Mouse (Mus musculus): Measurements from ENCODE around the gene Ncor2. TPM values are rescaled to one million over a fixed set of nuclear protein-coding genes. Genes with fewer than 3 reads are reported as not detected.

Gene Ncor2
- polyA plus RNA-seq, 1 experiment from 2014 or later = 14.9 TPM

DNA sequence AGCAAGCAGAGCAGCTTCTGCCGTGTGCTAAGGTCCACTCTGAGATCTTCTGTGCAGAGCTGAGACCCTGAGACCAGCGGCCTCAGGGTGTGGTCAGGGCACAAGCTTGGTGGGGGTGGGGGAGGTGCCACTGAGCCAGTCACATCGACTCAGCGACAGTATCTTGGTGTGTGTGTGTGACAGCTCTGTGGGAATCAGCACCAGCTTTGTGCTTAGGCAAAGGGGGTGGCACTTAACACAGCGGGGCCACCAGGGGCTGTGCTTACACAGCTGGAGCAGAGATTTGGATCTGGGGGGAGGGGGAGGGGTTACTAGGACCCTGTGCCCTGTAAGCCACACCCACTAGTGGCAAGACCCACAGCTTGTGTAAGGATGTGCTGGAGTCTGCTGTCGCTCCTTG is 75.6 kb downstream of the Ncor2 start:
- peaks cover 41% of the 10 kb centered on the region for H3K4me1 ChIP-seq (replicated peaks)
- no peak overlapping the region for H3K4me3 ChIP-seq
- H3K9ac ChIP-seq = no peak overlapping the region
- peaks cover 44% of the 10 kb centered on the region for H3K36me3 ChIP-seq
- no peaks in the 10 kb centered on the region for H3K27me3 ChIP-seq
- no peaks in the 10 kb centered on the region for H3K9me3 ChIP-seq (replicated peaks)
- peak overlapping the region; percentile 43 for H3K27ac ChIP-seq
- 0 out of 2 replicates have a peak, but pooled peaks have one; percentile 6 for ATAC-seq (replicated peaks; ENCODE audit: insufficient number of reproducible peaks, insufficient read depth, low FRiP score, low read depth)
- WGBS = 20% methylated on average over 6 of the region's 6 CpGs
- H3K4me2 ChIP-seq = no peak overlapping the region

DNA sequence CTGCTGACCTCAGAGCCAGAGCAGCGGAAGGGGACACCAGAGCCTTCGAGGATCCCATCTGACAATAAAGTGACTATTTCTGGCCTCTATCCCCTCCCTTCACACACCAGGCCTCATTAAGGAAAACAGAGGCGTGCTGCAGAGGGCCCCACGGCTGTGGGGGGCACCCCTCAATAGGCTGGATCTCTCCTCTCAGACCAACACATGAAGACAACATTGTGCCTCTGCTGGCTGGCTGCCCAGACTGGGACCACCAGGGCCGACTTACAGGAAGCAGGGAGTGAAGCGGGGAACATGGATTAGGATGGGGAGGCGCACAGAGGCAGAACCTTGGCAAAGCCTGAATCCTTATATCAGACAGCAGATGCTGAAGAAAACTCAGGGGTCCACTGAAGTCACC is 76.1 kb downstream of the Ncor2 start:
- no peaks in the 10 kb centered on the region for H3K27me3 ChIP-seq
- ATAC-seq (replicated peaks; ENCODE audit: insufficient number of reproducible peaks, insufficient read depth, low FRiP score, low read depth) = peak; percentile 15; the same call in 1 of the 2 replicates
- H3K4me1 ChIP-seq (replicated peaks) = peaks cover 41% of the 10 kb centered on the region
- H3K9me3 ChIP-seq (replicated peaks) = no peaks in the 10 kb centered on the region
- H3K36me3 ChIP-seq = peaks cover 39% of the 10 kb centered on the region; the same call in 1 of the 2 replicates
- no peak overlapping the region for H3K9ac ChIP-seq
- H3K4me3 ChIP-seq = no peak overlapping the region
- WGBS = 26% methylated on average over 7 of the region's 7 CpGs
- no peak overlapping the region for H3K4me2 ChIP-seq
- peak overlapping the region; percentile 43 for H3K27ac ChIP-seq

DNA sequence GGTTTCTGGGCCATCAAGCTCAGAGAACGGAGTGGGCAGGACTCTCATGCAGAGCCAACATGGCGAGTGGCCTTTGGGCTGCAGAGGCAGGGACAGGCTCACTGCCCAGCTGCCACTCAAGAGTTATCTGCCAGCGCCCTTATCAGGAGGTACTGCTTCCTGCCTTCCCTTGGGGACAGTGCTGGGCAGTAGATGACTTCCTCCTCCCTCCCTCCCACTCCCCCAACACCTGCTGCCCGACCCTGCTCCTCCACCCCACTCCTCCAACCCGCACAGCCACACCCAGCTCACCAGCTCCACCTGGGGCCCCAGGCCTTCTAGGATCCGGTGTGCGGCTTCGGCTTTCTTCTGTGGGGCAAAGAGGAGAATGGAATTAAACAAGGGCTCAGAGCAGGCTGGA is 76.7 kb downstream of the Ncor2 start:
- Histone ChIP-seq H3K4me2 (no peak overlapping the region), H3K9ac (no peak overlapping the region), H3K36me3 (peaks cover 40% of the 10 kb centered on the region)

DNA sequence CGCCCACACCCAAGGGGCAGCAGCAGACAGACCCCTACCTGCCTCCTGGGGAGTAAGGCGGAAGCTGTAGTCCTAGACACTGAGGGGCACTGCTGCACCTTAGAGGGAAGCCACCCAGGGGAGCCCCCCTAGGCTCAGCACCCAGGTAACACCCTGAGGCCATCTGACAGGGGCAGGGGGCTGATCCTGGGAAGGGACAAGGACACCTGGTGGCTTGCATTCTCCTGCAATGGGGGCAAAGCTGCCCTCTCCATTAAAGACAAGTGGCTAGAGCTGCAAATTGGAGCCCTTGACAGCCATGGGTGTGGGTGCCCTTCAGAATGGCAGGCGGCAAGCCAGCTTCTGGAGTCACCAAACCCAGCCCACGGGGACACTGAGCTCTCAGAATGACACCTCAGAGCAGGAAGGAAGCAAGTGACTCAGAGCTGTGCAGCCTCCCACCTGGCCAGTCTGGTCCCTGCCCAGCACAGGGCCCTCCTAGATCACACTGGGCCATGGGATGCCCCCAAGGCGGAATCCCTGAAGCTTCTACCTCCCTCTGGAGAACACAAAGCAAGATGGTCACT is 79.2 kb downstream of the Ncor2 start:
- no peak overlapping the region for H3K9ac ChIP-seq
- H3K36me3 ChIP-seq = peaks cover 32% of the 10 kb centered on the region
- H3K27me3 ChIP-seq = no peaks in the 10 kb centered on the region
- WGBS = 86% methylated on average over 5 of the region's 5 CpGs
- H3K4me1 ChIP-seq (replicated peaks) = peaks cover 51% of the 10 kb centered on the region
- H3K27ac ChIP-seq = no peak overlapping the region
- no peak overlapping the region for H3K4me2 ChIP-seq
- no peak overlapping the region for H3K4me3 ChIP-seq
- ATAC-seq (replicated peaks; ENCODE audit: insufficient number of reproducible peaks, insufficient read depth, low FRiP score, low read depth) = no peak
- no peaks in the 10 kb centered on the region for H3K9me3 ChIP-seq (replicated peaks)

More for the DNA sequence above, 76.7 kb downstream of the Ncor2 start:
- ATAC-seq (replicated peaks; ENCODE audit: insufficient number of reproducible peaks, insufficient read depth, low FRiP score, low read depth) = no peak
- Histone ChIP-seq H3K4me1 (replicated peaks) (peaks cover 39% of the 10 kb centered on the region), H3K27ac (peak overlapping the region; percentile 43), H3K9me3 (replicated peaks) (no peaks in the 10 kb centered on the region), H3K4me3 (no peak overlapping the region), H3K27me3 (no peaks in the 10 kb centered on the region)
- 44% methylated on average over 8 of the region's 8 CpGs for WGBS

DNA sequence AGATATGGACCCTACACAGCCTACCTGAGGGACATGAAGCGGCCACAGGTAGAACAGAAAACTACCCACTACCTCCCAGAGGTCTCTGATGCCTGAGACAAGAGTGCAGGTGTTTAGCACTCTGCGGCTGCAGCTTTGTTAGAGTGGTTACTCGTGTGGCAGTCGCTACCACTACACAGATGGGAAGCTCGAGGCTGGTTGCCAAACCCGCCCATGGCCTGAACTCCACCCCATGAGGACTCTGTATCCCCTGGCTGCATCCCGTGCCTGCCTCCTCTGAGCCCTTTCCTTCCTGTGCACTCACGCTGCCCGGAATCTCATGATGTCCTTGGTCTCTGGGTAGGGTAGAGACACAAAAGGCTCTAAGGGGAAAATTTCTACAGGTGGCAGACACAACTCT is 80.3 kb downstream of the Ncor2 start:
- Histone ChIP-seq H3K36me3 (peaks cover 28% of the 10 kb centered on the region), H3K27me3 (no peaks in the 10 kb centered on the region), H3K9me3 (replicated peaks) (no peaks in the 10 kb centered on the region), H3K9ac (no peak overlapping the region), H3K4me3 (no peak overlapping the region), H3K4me1 (replicated peaks) (peaks cover 52% of the 10 kb centered on the region), H3K27ac (no peak overlapping the region), H3K4me2 (no peak overlapping the region)
- 86% methylated on average over 9 of the region's 9 CpGs for WGBS
- ATAC-seq (replicated peaks; ENCODE audit: insufficient number of reproducible peaks, insufficient read depth, low FRiP score, low read depth) = no peak

DNA sequence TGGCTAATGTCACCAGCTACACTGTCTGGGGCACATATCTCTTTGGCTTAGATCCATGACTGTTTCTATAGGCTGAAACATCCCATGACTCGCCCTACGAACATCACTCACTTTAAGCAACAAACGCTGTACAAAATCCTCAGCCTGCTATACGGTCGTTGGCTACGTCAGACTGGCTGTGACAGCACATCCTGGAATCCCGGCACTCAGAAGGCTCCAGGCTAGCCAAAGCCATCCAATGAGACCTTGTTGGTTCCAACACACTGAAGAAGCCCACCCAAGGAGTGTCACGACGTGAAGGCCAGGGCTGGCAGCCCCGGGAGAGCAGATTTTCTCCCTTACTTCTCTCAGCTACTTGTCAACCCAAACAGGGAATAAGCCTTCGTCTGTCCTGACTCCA is 82.7 kb downstream of the Ncor2 start:
- no peak for ATAC-seq (replicated peaks; ENCODE audit: insufficient number of reproducible peaks, insufficient read depth, low FRiP score, low read depth)
- Histone ChIP-seq H3K9me3 (replicated peaks) (no peaks in the 10 kb centered on the region), H3K27me3 (no peaks in the 10 kb centered on the region), H3K36me3 (peaks cover 26% of the 10 kb centered on the region), H3K9ac (no peak overlapping the region), H3K4me1 (replicated peaks) (peaks cover 38% of the 10 kb centered on the region), H3K4me2 (no peak overlapping the region), H3K4me3 (no peak overlapping the region), H3K27ac (peak overlapping the region; percentile 44)
- 64% methylated on average over 11 of the region's 11 CpGs for WGBS

DNA sequence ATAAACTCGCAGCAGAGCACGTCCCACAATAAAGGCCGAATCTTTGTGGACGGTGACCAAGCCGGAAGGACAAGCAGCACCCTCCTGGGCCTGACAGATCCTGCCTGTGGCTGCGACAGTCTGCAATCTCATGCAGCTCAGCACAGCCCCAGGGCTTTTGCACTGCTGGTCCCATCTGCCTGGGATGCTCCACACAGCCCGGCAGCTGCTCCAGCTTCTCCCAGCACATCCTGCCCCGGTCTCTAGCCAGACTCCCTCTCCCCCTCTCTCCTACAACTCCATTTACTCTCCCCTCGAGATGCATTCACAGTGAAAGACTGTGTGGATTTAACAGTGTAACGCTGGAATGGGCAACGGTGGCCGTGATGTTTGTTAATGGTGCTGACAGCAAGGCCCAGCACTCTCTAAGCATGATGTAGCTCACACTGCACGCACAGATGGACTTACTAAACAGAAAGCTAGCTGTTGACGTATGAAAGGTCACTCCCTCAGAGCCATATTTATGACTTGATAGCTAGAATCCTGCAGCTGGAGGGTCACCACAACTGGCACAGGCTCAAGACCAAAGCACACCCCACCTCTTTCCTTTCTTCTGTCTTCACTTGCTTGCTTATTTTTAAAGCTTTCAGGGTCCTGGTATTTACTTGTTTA is 83.4 kb downstream of the Ncor2 start:
- WGBS = 57% methylated on average over 14 of the region's 14 CpGs
- peak; percentile 48; the same call in 1 of the 2 replicates for ATAC-seq (replicated peaks; ENCODE audit: insufficient number of reproducible peaks, insufficient read depth, low FRiP score, low read depth)
- Histone ChIP-seq H3K9ac (no peak overlapping the region), H3K9me3 (replicated peaks) (no peaks in the 10 kb centered on the region), H3K4me1 (replicated peaks) (peaks cover 38% of the 10 kb centered on the region), H3K4me3 (no peak overlapping the region), H3K27ac (peak overlapping the region; percentile 44), H3K27me3 (no peaks in the 10 kb centered on the region), H3K4me2 (no peak overlapping the region), H3K36me3 (peaks cover 29% of the 10 kb centered on the region)

DNA sequence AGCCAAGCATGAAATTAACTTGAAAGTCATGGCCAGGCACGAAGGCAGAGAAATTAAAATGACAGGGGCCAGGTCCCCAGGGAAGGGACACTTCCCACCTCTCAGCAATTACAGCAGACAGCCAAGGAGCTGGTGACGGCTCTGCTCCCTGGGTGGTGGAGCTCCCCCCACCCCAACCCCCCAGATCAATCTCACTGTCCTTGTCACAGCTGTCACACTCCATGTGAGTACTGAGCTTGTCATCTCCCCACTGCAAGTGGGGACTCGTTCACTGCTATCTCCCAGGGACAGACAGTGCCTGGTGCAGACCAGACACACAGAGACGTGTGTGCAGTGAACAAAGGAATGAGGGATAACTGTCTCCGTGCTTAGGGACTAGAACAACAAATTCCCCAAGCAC is 85.2 kb downstream of the Ncor2 start:
- H3K27ac ChIP-seq = 0 out of 2 replicates have a peak overlapping the region, but pooled peaks have one; percentile 25
- H3K27me3 ChIP-seq = no peaks in the 10 kb centered on the region
- ATAC-seq (replicated peaks; ENCODE audit: insufficient number of reproducible peaks, insufficient read depth, low FRiP score, low read depth) = no peak
- peaks cover 40% of the 10 kb centered on the region for H3K36me3 ChIP-seq
- H3K9me3 ChIP-seq (replicated peaks) = no peaks in the 10 kb centered on the region
- H3K4me1 ChIP-seq (replicated peaks) = peaks cover 38% of the 10 kb centered on the region
- H3K4me3 ChIP-seq = no peak overlapping the region
- no peak overlapping the region for H3K4me2 ChIP-seq
- WGBS = 35% methylated on average over 5 of the region's 5 CpGs
- no peak overlapping the region for H3K9ac ChIP-seq

DNA sequence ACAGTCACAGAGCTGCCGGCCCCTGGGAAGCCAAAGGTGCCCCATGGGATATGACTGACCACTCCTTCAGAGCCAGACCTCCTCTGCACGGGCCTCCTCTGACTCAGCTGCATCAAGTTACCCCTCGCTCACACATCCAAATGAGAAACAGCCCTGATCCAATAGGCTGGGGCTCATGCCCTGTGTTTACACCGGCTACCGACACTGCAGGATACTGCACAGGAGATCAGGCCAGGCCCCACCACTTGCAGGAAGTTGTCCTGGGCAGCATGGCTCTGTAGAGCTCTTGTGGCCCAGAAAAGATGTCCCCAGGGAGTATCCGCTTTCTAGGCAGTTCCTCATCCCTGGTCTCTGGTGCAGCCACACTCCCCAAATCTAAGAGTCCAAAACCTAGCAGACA is 90.9 kb downstream of the Ncor2 start:
- WGBS = 79% methylated on average over 6 of the region's 6 CpGs
- no peaks in the 10 kb centered on the region for H3K9me3 ChIP-seq (replicated peaks)
- peaks cover 79% of the 10 kb centered on the region for H3K36me3 ChIP-seq

DNA sequence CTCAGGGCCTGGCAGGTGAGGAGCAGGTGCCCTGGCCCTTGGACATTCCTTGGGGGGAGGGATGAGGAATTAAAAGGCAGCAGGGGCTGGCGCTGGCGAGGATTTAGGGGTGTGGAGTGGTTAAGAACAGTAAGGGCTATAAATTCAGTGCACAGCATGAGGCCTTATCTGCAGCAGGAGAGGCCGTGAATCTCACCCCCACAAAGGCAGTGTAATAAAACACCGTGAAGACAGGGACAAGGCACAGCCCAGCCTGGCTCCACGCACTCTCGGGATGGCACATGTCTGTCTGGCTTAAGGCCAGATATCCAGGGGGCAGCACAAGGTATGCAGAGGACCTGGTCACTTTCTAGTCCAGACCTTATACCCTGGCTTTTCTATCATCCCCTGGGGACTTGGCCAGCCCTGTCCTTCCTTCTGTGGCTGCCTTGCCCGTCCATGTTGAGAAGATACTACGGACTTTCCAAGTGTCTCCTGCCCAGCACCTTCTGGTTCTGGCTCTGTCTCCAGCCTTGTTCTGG is 93.9 kb downstream of the Ncor2 start:
- no peak overlapping the region for H3K4me2 ChIP-seq
- no peak overlapping the region for H3K4me3 ChIP-seq
- peaks cover 73% of the 10 kb centered on the region for H3K36me3 ChIP-seq
- ATAC-seq (replicated peaks; ENCODE audit: insufficient number of reproducible peaks, insufficient read depth, low FRiP score, low read depth) = no peak
- no peaks in the 10 kb centered on the region for H3K9me3 ChIP-seq (replicated peaks)
- H3K27me3 ChIP-seq = no peaks in the 10 kb centered on the region
- no peak overlapping the region for H3K27ac ChIP-seq
- no peak overlapping the region for H3K9ac ChIP-seq
- H3K4me1 ChIP-seq (replicated peaks) = peaks cover 20% of the 10 kb centered on the region
- 58% methylated on average over 8 of the region's 8 CpGs for WGBS

More for the DNA sequence above, 90.9 kb downstream of the Ncor2 start:
- H3K4me3 ChIP-seq = no peak overlapping the region
- H3K27ac ChIP-seq = no peak overlapping the region
- H3K27me3 ChIP-seq = no peaks in the 10 kb centered on the region
- H3K4me1 ChIP-seq (replicated peaks) = no peaks in the 10 kb centered on the region; the same call in 1 of the 2 replicates
- no peak overlapping the region for H3K4me2 ChIP-seq
- ATAC-seq (replicated peaks; ENCODE audit: insufficient number of reproducible peaks, insufficient read depth, low FRiP score, low read depth) = no peak
- H3K9ac ChIP-seq = no peak overlapping the region

DNA sequence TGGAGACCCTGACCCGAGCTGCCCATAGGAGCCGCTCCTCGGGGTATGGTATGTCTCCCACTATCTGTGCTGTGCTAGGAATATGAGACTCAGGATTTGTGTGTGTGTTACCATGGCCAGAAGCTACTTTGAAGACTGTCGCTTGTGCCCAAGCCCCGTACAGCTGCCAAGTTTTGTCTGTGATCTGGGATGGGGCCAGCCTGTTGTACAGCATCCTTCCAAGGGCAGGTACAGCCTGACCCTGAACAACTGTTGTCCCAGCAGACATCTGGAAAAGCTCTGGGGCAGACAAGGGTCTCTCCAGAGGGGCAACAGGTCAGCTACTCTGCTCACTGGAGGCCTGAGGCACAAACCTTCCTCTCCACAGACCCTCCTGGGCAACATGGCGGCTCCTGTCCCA is 95.3 kb downstream of the Ncor2 start:
- 86% methylated on average over 6 of the region's 6 CpGs for WGBS
- H3K27me3 ChIP-seq = no peaks in the 10 kb centered on the region
- H3K4me3 ChIP-seq = no peak overlapping the region
- no peaks in the 10 kb centered on the region for H3K9me3 ChIP-seq (replicated peaks)
- H3K27ac ChIP-seq = no peak overlapping the region
- peaks cover 62% of the 10 kb centered on the region for H3K36me3 ChIP-seq
- H3K4me2 ChIP-seq = no peak overlapping the region
- ATAC-seq (replicated peaks; ENCODE audit: insufficient number of reproducible peaks, insufficient read depth, low FRiP score, low read depth) = no peak
- H3K4me1 ChIP-seq (replicated peaks) = peaks cover 20% of the 10 kb centered on the region
- H3K9ac ChIP-seq = no peak overlapping the region
